Mouse (Mus musculus) CH12.LX (cell line): ENCODE data around the gene Stpg4. TPM values are rescaled to one million over a fixed set of nuclear protein-coding genes. Genes with fewer than 3 reads are reported as not detected.
A peak's percentile ranks its signal among the peaks of the same experiment; 100 is the strongest.

Experiments used
- DNase-seq: peaks from one replicate; pipeline ENCODE4 v3.0.0-alpha.2; 2013; ENCODE audit errors: extremely low read depth
- H3K27ac ChIP-seq: 2 replicates; pipeline ENCODE4 v1.5.1; 2012; ENCODE audit warnings: low read depth, mild to moderate bottlenecking, control low read depth, moderate library complexity; ENCODE audit not compliant: insufficient read depth
- H3K27me3 ChIP-seq: replicated peaks from 2 replicates; pipeline ENCODE3; 2012; ENCODE audit warnings: inconsistent platforms
- H3K36me3 ChIP-seq, 2 experiments: replicated peaks in 1 of 2; 2 replicates each; pipeline versions ENCODE3 to v1.6.1; 2012; ENCODE audit warnings: inconsistent platforms in 1 of 2, low read length in 1 of 2, mild to moderate bottlenecking in 1 of 2, mixed read lengths in 1 of 2, moderate library complexity in 1 of 2; ENCODE audit not compliant: control insufficient read depth in 1 of 2, insufficient read depth in 1 of 2
- H3K4me1 ChIP-seq, 2 experiments: 2 replicates each; pipeline ENCODE4 v1.6.1; 2012; ENCODE audit warnings: inconsistent platforms in 1 of 2, moderate library complexity in 1 of 2; ENCODE audit not compliant: insufficient read depth in 2 of 2, control insufficient read depth in 1 of 2
- H3K4me2 ChIP-seq: 2 replicates; pipeline ENCODE4 v1.6.1; 2012; ENCODE audit warnings: low read depth, mild to moderate bottlenecking, control low read depth; ENCODE audit not compliant: poor library complexity, insufficient read depth, severe bottlenecking
- H3K4me3 ChIP-seq, 3 experiments: fragments of 150-350 bp in 1 of 3; sonication (generic) in 1 of 3; replicated peaks in 1 of 3; 2 replicates each; pipeline versions ENCODE3 to v1.5.1; 2011 to 2012; ENCODE audit warnings: low read depth in 2 of 3, low read length in 2 of 3, mild to moderate bottlenecking in 2 of 3, moderate library complexity in 2 of 3, control low read depth in 1 of 3, improper control_type of control experiment in 1 of 3, inconsistent platforms in 1 of 3, mixed read lengths in 1 of 3; ENCODE audit not compliant: poor library complexity in 1 of 3
- H3K79me2 ChIP-seq: replicated peaks from 2 replicates; pipeline ENCODE4 v1.6.1; 2012; ENCODE audit warnings: mild to moderate bottlenecking, moderate library complexity; ENCODE audit not compliant: control insufficient read depth, poor library complexity, insufficient read depth, severe bottlenecking; ENCODE audit errors: extremely low read depth
- H3K9ac ChIP-seq: 2 replicates; pipeline ENCODE4 v1.6.1; 2012; ENCODE audit warnings: low read depth, mild to moderate bottlenecking, control low read depth, moderate library complexity; ENCODE audit not compliant: insufficient read depth
- H3K9me3 ChIP-seq: replicated peaks from 2 replicates; pipeline ENCODE3; 2012; ENCODE audit warnings: low read length, inconsistent platforms, mixed read lengths
- CHD2 ChIP-seq: IDR thresholded peaks from 2 replicates; pipeline ENCODE4 v1.6.1; 2011; ENCODE audit warnings: low read length, improper control_type of control experiment
- ELF1 ChIP-seq: IDR thresholded peaks from 2 replicates; pipeline ENCODE4 v1.6.1; 2014; ENCODE audit warnings: low read depth, mild to moderate bottlenecking, inconsistent platforms, low read length, improper control_type of control experiment
- ETS1 ChIP-seq: conservative IDR thresholded peaks from 2 replicates; pipeline ENCODE4 v1.6.1; 2012; ENCODE audit warnings: low read depth, mild to moderate bottlenecking, inconsistent platforms, low read length, improper control_type of control experiment, moderate library complexity
- HCFC1 ChIP-seq: IDR thresholded peaks from 2 replicates; pipeline ENCODE4 v1.6.1; 2012; ENCODE audit warnings: low read depth, mild to moderate bottlenecking, inconsistent platforms, low read length, improper control_type of control experiment
- IRF4 ChIP-seq: IDR thresholded peaks from 2 replicates; pipeline ENCODE4 v1.6.1; 2014; ENCODE audit warnings: low read depth, mild to moderate bottlenecking, inconsistent platforms, low read length, improper control_type of control experiment
- JUND ChIP-seq: conservative IDR thresholded peaks from 2 replicates; pipeline ENCODE4 v1.6.1; 2011; ENCODE audit warnings: low read depth, low read length, improper control_type of control experiment
- MAX ChIP-seq: IDR thresholded peaks from 2 replicates; pipeline ENCODE4 v1.6.1; 2011; ENCODE audit warnings: low read length, improper control_type of control experiment
- MEF2A ChIP-seq: IDR thresholded peaks from 2 replicates; pipeline ENCODE4 v1.6.1; 2014; ENCODE audit warnings: low read depth, mild to moderate bottlenecking, inconsistent platforms, low read length, improper control_type of control experiment, borderline replicate concordance
- MYC ChIP-seq: IDR thresholded peaks from 2 replicates; pipeline ENCODE4 v1.6.1; 2011; ENCODE audit warnings: low read depth, mild to moderate bottlenecking, improper control_type of control experiment, low read length
- POLR2A ChIP-seq: IDR thresholded peaks from 2 replicates; pipeline ENCODE4 v1.6.1; 2011; ENCODE audit warnings: low read depth, mild to moderate bottlenecking, improper control_type of control experiment, low read length
- RAD21 ChIP-seq: IDR thresholded peaks from 2 replicates; pipeline ENCODE4 v1.6.1; 2011; ENCODE audit warnings: low read depth, mild to moderate bottlenecking, low read length, improper control_type of control experiment, moderate library complexity
- SIN3A ChIP-seq: IDR thresholded peaks from 2 replicates; pipeline ENCODE4 v1.6.1; 2012; ENCODE audit warnings: low read length, improper control_type of control experiment, inconsistent platforms
- SMC3 ChIP-seq: IDR thresholded peaks from 2 replicates; pipeline ENCODE4 v1.6.1; 2011; ENCODE audit warnings: low read depth, low read length, improper control_type of control experiment
- TCF12 ChIP-seq: IDR thresholded peaks from 2 replicates; pipeline ENCODE4 v1.6.1; 2014; ENCODE audit warnings: low read depth, mild to moderate bottlenecking, inconsistent platforms, low read length, improper control_type of control experiment
- USF1 ChIP-seq: IDR thresholded peaks from 2 replicates; pipeline ENCODE4 v1.6.1; 2014; ENCODE audit warnings: low read depth, mild to moderate bottlenecking, inconsistent platforms, low read length, improper control_type of control experiment
- ZMIZ1 ChIP-seq: IDR thresholded peaks from 2 replicates; pipeline ENCODE4 v1.6.1; 2012; ENCODE audit warnings: low read depth, mild to moderate bottlenecking, inconsistent platforms, low read length, improper control_type of control experiment
- ZNF384 ChIP-seq: IDR thresholded peaks from 2 replicates; pipeline ENCODE4 v1.6.1; 2012; ENCODE audit warnings: low read depth, low read length, improper control_type of control experiment, inconsistent platforms
- dilution Hi-C: fragments of 300-500 bp; cut with MboI; formaldehyde crosslinking; loops from 2 replicates; pipeline ENCODE4 v1.14.3; 2020; ENCODE audit warnings: low sequenced_read_pairs; ENCODE audit not compliant: extremely low pct_unique_long_range_greater_than_20kb, extremely low pct_ligation_motif_present
- in situ Hi-C: fragments of 300-500 bp; cut with MboI; formaldehyde crosslinking; loops from 3 replicates; pipeline ENCODE4 v1.14.3; 2019; ENCODE audit warnings: low sequenced_read_pairs, low pct_ligation_motif_present, low pct_unique_long_range_greater_than_20kb, mixed read lengths
- polyA plus RNA-seq: library from polyadenylated mRNA; unstranded; fragments of >175 nt; gene quantifications from 2 replicates; pipeline ENCODE4 v1.2.1, GENCODE M21; 2012; ENCODE audit warnings: low read depth; ENCODE audit not compliant: insufficient read length
- total RNA-seq, 2 experiments: library from RNA; depleted of rRNA; stranded (reverse); fragments of 300-350 nt in 1 of 2; fragments of >200 nt in 1 of 2; gene quantifications; 2 replicates each; pipeline ENCODE4 v1.2.3; 2012 to 2014

Stpg4 gene
- total and polyA plus RNA-seq, 3 experiments: not detected

DNA sequence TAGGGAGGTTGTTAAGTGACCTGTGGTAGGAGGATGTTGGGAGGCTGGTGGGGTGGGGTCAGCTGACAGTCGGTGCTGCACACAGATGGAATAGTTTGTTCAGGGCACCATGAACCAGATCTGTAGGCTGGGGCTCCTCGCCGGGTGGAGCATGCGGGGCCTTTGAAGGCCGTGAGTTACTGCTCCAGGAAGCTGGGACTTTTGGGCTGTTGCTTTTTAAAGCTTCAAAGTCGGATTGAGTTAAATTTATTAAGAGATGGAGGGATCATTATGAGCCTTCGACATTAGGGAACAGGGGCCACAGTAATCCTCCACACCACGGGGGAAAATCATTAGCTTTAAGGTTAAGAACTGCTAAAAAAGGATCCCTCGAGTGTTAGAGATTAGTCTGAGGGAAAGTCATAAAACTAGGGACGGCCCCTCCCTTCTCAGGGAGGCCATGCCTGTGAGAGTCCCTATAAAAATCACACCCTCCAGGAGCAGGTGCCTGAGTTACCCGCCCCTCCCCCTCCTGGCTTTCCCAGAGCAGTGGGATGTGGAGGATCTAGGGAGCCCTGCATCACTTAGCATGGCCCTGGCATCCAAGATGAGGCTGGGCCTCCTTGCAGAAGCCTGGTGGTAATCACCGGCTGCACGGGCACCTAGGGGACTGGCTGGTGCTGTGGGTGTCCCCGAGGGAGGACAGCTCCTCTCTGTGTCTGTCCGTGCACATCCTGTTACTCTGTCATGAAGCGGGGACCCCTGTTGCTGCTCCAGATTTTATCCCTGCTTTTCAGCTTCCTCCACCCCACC is 75.2 kb downstream of the Stpg4 start:
- H3K9ac ChIP-seq: no peak overlapping the region
- peaks cover 0 to 15% of the 10 kb centered on the region in 2 experiments for H3K36me3 ChIP-seq
- dilution Hi-C loops (no loop called here), in situ Hi-C loops (no loop called here)
- H3K27me3 ChIP-seq: no peaks in the 10 kb centered on the region
- no peak overlapping the region for H3K4me3 ChIP-seq
- H3K4me1 ChIP-seq: peaks cover 19 to 51% of the 10 kb centered on the region in 2 experiments
- peaks cover 3% of the 10 kb centered on the region for H3K9me3 ChIP-seq
- peak; percentile 27 for DNase-seq
- H3K27ac ChIP-seq: no peak overlapping the region
- H3K79me2 ChIP-seq: no peaks in the 10 kb centered on the region
- no peak overlapping the region for H3K4me2 ChIP-seq
- TF ChIP-seq RAD21 (no peak), IRF4 (peak; percentile 32; the same call in 1 of the 2 replicates), MAX (no peak), TCF12 (peak; percentile 16; the same call in 1 of the 2 replicates), CHD2 (peak; percentile 24; the same call in 1 of the 2 replicates), ETS1 (peak; percentile 20; the same call in 1 of the 2 replicates)

- Histone ChIP-seq H3K36me3 (peaks cover 0 to 21% of the 10 kb centered on the region in 2 experiments), H3K9me3 (peaks cover 3% of the 10 kb centered on the region), H3K4me3 (no peak overlapping the region), H3K79me2 (no peaks in the 10 kb centered on the region), H3K4me2 (no peak overlapping the region), H3K4me1 (peaks cover 19 to 44% of the 10 kb centered on the region in 2 experiments), H3K27ac (no peak overlapping the region), H3K9ac (no peak overlapping the region), H3K27me3 (no peaks in the 10 kb centered on the region)
- peak; percentile 23 for DNase-seq
- no peak for TF ChIP-seq USF1
- TF ChIP-seq SIN3A: no peak
- TF ChIP-seq MAX: no peak
- TF ChIP-seq ZNF384: no peak
- TF ChIP-seq HCFC1: no peak
- TF ChIP-seq POLR2A: no peak
- no peak for TF ChIP-seq ZMIZ1
- TF ChIP-seq RAD21: no peak
- no peak for TF ChIP-seq MEF2A
- no peak for TF ChIP-seq IRF4
- TF ChIP-seq ELF1: no peak
- no peak for TF ChIP-seq MYC
- TF ChIP-seq JUND: no peak
- no peak for TF ChIP-seq SMC3
- in situ Hi-C loops: no loop called here
- dilution Hi-C loops: no loop called here
Observed at GRCm38 (mm10) chr17:87351241-87352105, 76.1 kb downstream of the Stpg4 start.
